Mouse (Mus musculus) MEL (cell line): Measurements from ENCODE around the gene Chmp3. TPM values are rescaled to one million over a fixed set of nuclear protein-coding genes. Genes with fewer than 3 reads are reported as not detected.
A peak's percentile ranks its signal among the peaks of the same experiment; 100 is the strongest.

Experiments used
- DNase-seq: peaks from one replicate; pipeline ENCODE4 v3.0.0; 2011; ENCODE audit warnings: low read depth, low spot score
- H3K27ac ChIP-seq: 2 replicates; pipeline ENCODE4 v1.5.1; 2012; ENCODE audit warnings: low read depth, mild to moderate bottlenecking, control low read depth, low read length, moderate library complexity; ENCODE audit not compliant: control insufficient read depth
- H3K27me3 ChIP-seq, 2 experiments: fragments of 150-350 bp in 1 of 2; sonication (generic) in 1 of 2; 2 replicates each; pipeline ENCODE4 v1.6.1; 2012; ENCODE audit warnings: low read length in 2 of 2, mild to moderate bottlenecking in 2 of 2, improper control_type of control experiment in 1 of 2, moderate library complexity in 1 of 2; ENCODE audit not compliant: insufficient read depth in 2 of 2, control insufficient read depth in 1 of 2
- H3K36me3 ChIP-seq, 2 experiments: 2 replicates each; pipeline ENCODE4 v1.6.1; 2012 to 2014; ENCODE audit warnings: low read length in 2 of 2, improper control_type of control experiment in 1 of 2, inconsistent platforms in 1 of 2, mild to moderate bottlenecking in 1 of 2; ENCODE audit not compliant: insufficient read depth in 2 of 2, control insufficient read depth in 1 of 2
- H3K4me1 ChIP-seq, 2 experiments: fragments of 150-350 bp in 1 of 2; sonication (generic) in 1 of 2; 2 replicates each; pipeline ENCODE4 v1.6.1; 2012; ENCODE audit warnings: low read length in 2 of 2, improper control_type of control experiment in 1 of 2, mild to moderate bottlenecking in 1 of 2; ENCODE audit not compliant: insufficient read depth in 2 of 2, control insufficient read depth in 1 of 2
- H3K4me3 ChIP-seq, 2 experiments: fragments of 150-350 bp in 1 of 2; sonication (generic) in 1 of 2; 2 replicates each; pipeline ENCODE4 v1.5.1; 2012; ENCODE audit warnings: low read depth in 2 of 2, low read length in 2 of 2, mild to moderate bottlenecking in 2 of 2, moderate library complexity in 2 of 2, control low read depth in 1 of 2, improper control_type of control experiment in 1 of 2; ENCODE audit not compliant: control insufficient read depth in 1 of 2, insufficient read depth in 1 of 2
- H3K79me2 ChIP-seq: 2 replicates; pipeline ENCODE4 v1.6.1; 2012; ENCODE audit warnings: mild to moderate bottlenecking, low read length, moderate library complexity; ENCODE audit not compliant: control insufficient read depth, poor library complexity, insufficient read depth
- H3K9ac ChIP-seq: 2 replicates; pipeline ENCODE4 v1.6.1; 2012; ENCODE audit warnings: low read depth, mild to moderate bottlenecking, control low read depth, low read length, moderate library complexity; ENCODE audit not compliant: control insufficient read depth, poor library complexity, severe bottlenecking
- H3K9me3 ChIP-seq: fragments of 150-350 bp; sonication (generic); replicated peaks from 2 replicates; pipeline ENCODE4 v1.6.1; 2012; ENCODE audit warnings: mild to moderate bottlenecking, low read length, improper control_type of control experiment, moderate library complexity; ENCODE audit not compliant: insufficient read depth
- CHD2 ChIP-seq: IDR thresholded peaks from 2 replicates; pipeline ENCODE4 v1.6.1; 2011; ENCODE audit warnings: low read length, improper control_type of control experiment
- CTCF ChIP-seq, 3 experiments: IDR thresholded peaks in 2 of 3; conservative IDR thresholded peaks in 1 of 3; 2 replicates each; pipeline ENCODE4 v1.5.1; 2011 to 2012; ENCODE audit warnings: low read length in 3 of 3, low read depth in 2 of 3, mild to moderate bottlenecking in 2 of 3, improper control_type of control experiment in 1 of 3, inconsistent platforms in 1 of 3, mixed read lengths in 1 of 3, moderate library complexity in 1 of 3; ENCODE audit not compliant: control insufficient read depth in 1 of 3, insufficient read depth in 1 of 3, poor library complexity in 1 of 3, severe bottlenecking in 1 of 3
- E2F4 ChIP-seq: IDR thresholded peaks from 2 replicates; pipeline ENCODE4 v1.6.1; 2011; ENCODE audit warnings: low read depth, low read length, improper control_type of control experiment, borderline replicate concordance
- ELF1 ChIP-seq: IDR thresholded peaks from 2 replicates; pipeline ENCODE4 v1.6.1; 2014; ENCODE audit warnings: low read depth, mild to moderate bottlenecking, inconsistent platforms, low read length, improper control_type of control experiment, moderate library complexity
- EP300 ChIP-seq, 2 experiments: IDR thresholded peaks; 2 replicates each; pipeline ENCODE4 v1.6.1; 2011; ENCODE audit warnings: improper control_type of control experiment in 2 of 2, low read length in 2 of 2, low read depth in 1 of 2, mild to moderate bottlenecking in 1 of 2
- ETS1 ChIP-seq: IDR thresholded peaks from 2 replicates; pipeline ENCODE4 v1.6.1; 2012; ENCODE audit warnings: low read depth, mild to moderate bottlenecking, inconsistent platforms, low read length, improper control_type of control experiment, moderate library complexity
- JUND ChIP-seq: IDR thresholded peaks from 2 replicates; pipeline ENCODE4 v1.6.1; 2011; ENCODE audit warnings: low read depth, mild to moderate bottlenecking, improper control_type of control experiment, low read length
- MAX ChIP-seq: IDR thresholded peaks from 2 replicates; pipeline ENCODE4 v1.6.1; 2011; ENCODE audit warnings: low read length, improper control_type of control experiment
- MAZ ChIP-seq: IDR thresholded peaks from 2 replicates; pipeline ENCODE4 v1.6.1; 2012; ENCODE audit warnings: low read depth, mild to moderate bottlenecking, inconsistent platforms, low read length, improper control_type of control experiment
- MEF2A ChIP-seq: IDR thresholded peaks from 2 replicates; pipeline ENCODE4 v1.6.1; 2014; ENCODE audit warnings: low read depth, mild to moderate bottlenecking, inconsistent platforms, low read length, improper control_type of control experiment; ENCODE audit not compliant: poor library complexity, insufficient replicate concordance, severe bottlenecking; ENCODE audit errors: extremely low read depth
- MXI1 ChIP-seq: IDR thresholded peaks from 2 replicates; pipeline ENCODE4 v1.6.1; 2011; ENCODE audit warnings: mild to moderate bottlenecking, low read depth, low read length, improper control_type of control experiment
- NELFE ChIP-seq: IDR thresholded peaks from 2 replicates; pipeline ENCODE4 v1.6.1; 2011; ENCODE audit warnings: low read depth, low read length, improper control_type of control experiment
- NRF1 ChIP-seq: IDR thresholded peaks from 2 replicates; pipeline ENCODE4 v1.6.1; 2014; ENCODE audit warnings: low read depth, mild to moderate bottlenecking, inconsistent platforms, low read length, improper control_type of control experiment, moderate library complexity; ENCODE audit not compliant: poor library complexity, insufficient read depth, severe bottlenecking
- POLR2A ChIP-seq, 2 experiments: IDR thresholded peaks; 2 replicates each; pipeline ENCODE4 v1.6.1; 2011 to 2012; ENCODE audit warnings: low read length in 2 of 2, mild to moderate bottlenecking in 2 of 2, control low read depth in 1 of 2, improper control_type of control experiment in 1 of 2, low read depth in 1 of 2, moderate library complexity in 1 of 2; ENCODE audit not compliant: control insufficient read depth in 1 of 2, insufficient read depth in 1 of 2, poor library complexity in 1 of 2
- SIN3A ChIP-seq: IDR thresholded peaks from 2 replicates; pipeline ENCODE4 v1.6.1; 2012; ENCODE audit warnings: low read length, improper control_type of control experiment, inconsistent platforms
- USF1 ChIP-seq: IDR thresholded peaks from 2 replicates; pipeline ENCODE4 v1.6.1; 2014; ENCODE audit warnings: low read depth, mild to moderate bottlenecking, inconsistent platforms, low read length, improper control_type of control experiment, moderate library complexity
- ZC3H11A ChIP-seq: IDR thresholded peaks from 2 replicates; pipeline ENCODE4 v1.6.1; 2012; ENCODE audit warnings: low read depth, mild to moderate bottlenecking, inconsistent platforms, low read length, improper control_type of control experiment
- polyA plus RNA-seq, 2 experiments: library from polyadenylated mRNA; stranded (reverse) in 1 of 2; unstranded in 1 of 2; fragments of >175 nt in 1 of 2; fragments of >200 nt in 1 of 2; gene quantifications; 2 replicates each; pipeline versions ENCODE4 v1.2.1 to v1.2.4; 2012; ENCODE audit warnings: low replicate concordance in 2 of 2, low read depth in 1 of 2; ENCODE audit not compliant: insufficient read length in 2 of 2, insufficient read depth in 1 of 2, missing spikeins in 1 of 2
- total RNA-seq: library from RNA; depleted of rRNA; stranded (reverse); fragments of 300-350 nt; gene quantifications from 2 replicates; pipeline ENCODE4 v1.2.3, GENCODE M21; 2012

Chmp3 gene
- total and polyA plus RNA-seq, 3 experiments = 41.7 to 69.3 TPM; not detected in 1

- H3K79me2 ChIP-seq = no peaks in the 10 kb centered on the region
- H3K9ac ChIP-seq = no peak overlapping the region
- no peak overlapping the region for H3K4me3 ChIP-seq
- no peaks in the 10 kb centered on the region for H3K9me3 ChIP-seq
- H3K27ac ChIP-seq = no peak overlapping the region
- 0 out of 2 replicates have a peak, but pooled peaks have one; percentile 17 for TF ChIP-seq MAX
- no peak for TF ChIP-seq JUND
- TF ChIP-seq ETS1 = peak; percentile 32; the same call in 1 of the 2 replicates
- TF ChIP-seq MXI1 = peak; percentile 69; the same call in 1 of the 2 replicates
- TF ChIP-seq MEF2A = no peak
- no peaks in the 10 kb centered on the region for H3K27me3 ChIP-seq
- DNase-seq = peak; percentile 53
- peaks cover 0 to 5% of the 10 kb centered on the region in 2 experiments; a peak in 3 of 4 replicates for H3K36me3 ChIP-seq
- peaks cover 3 to 6% of the 10 kb centered on the region in 2 experiments for H3K4me1 ChIP-seq
Observed at GRCm38 (mm10) chr6:71555507-71555951, 11.9 kb downstream of the Chmp3 start.

DNA sequence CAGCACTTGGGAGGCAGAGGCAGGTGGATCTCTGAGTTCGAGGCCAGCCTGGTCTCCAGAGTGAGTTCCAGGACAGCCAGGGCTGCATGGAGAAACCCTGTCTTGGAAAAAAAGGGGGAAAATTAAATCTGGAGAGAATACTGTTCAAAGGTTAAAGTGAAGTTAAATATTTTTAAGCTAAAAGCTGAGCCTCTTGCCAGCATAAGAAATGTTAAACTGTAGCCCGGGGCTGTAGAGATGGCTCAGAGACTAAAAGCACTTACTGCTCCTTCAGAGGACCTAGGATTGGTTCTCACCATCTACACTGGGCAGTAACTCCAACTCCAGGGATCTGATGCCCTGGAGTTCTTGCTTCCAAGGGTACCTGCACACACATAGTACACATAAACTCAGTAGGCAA is 13.2 kb downstream of the Chmp3 start:
- Histone ChIP-seq H3K9me3 (no peaks in the 10 kb centered on the region), H3K4me1 (peaks cover 3 to 6% of the 10 kb centered on the region in 2 experiments), H3K4me3 (no peak overlapping the region), H3K36me3 (peaks cover 0 to 5% of the 10 kb centered on the region in 2 experiments), H3K27me3 (no peaks in the 10 kb centered on the region), H3K9ac (no peak overlapping the region), H3K27ac (no peak overlapping the region), H3K79me2 (no peaks in the 10 kb centered on the region)
- TF ChIP-seq ELF1 (no peak), NRF1 (no peak), NELFE (no peak), CHD2 (no peak), MAZ (no peak), USF1 (no peak), MEF2A (no peak), SIN3A (no peak), CTCF (IDR thresholded peaks at IDR 0.05 in 2 of 3, conservative IDR thresholded peaks at IDR 0.05 in 1 of 3; ENCODE audit: control insufficient read depth in 1 of 3, insufficient read depth in 1 of 3, low read depth in 2 of 3, low read length in 3 of 3, poor library complexity in 1 of 3, severe bottlenecking in 1 of 3) (no peak), ZC3H11A (no peak), E2F4 (no peak), EP300 (IDR thresholded peaks at IDR 0.05; ENCODE audit: low read depth in 1 of 2, low read length in 2 of 2) (no peak), POLR2A (IDR thresholded peaks at IDR 0.05; ENCODE audit: control insufficient read depth in 1 of 2, insufficient read depth in 1 of 2, low read depth in 1 of 2, low read length in 2 of 2, poor library complexity in 1 of 2) (no peak)
- no peak for DNase-seq
